Mouse (Mus musculus) spleen, adult 2 months (tissue): ENCODE results near the gene Sec22b.

Experiments
- CTCF ChIP-seq: fragments of 200-500 bp; IDR thresholded peaks from 2 replicates; pipeline ENCODE4 v1.5.1; 2011; ENCODE audit warnings: mild to moderate bottlenecking, inconsistent platforms; ENCODE audit not compliant: insufficient read depth, insufficient read length, insufficient replicate concordance; ENCODE audit errors: extremely low read depth
- POLR2A ChIP-seq: fragments of 200-500 bp; IDR thresholded peaks from 2 replicates; pipeline ENCODE4 v1.6.1; 2011; ENCODE audit warnings: low read depth, low read length, inconsistent platforms

GRCm38 (mm10) chr3:97932771-97933170 lies 31.8 kb downstream of the Sec22b start:
- TF ChIP-seq POLR2A: no peak
- no peak for TF ChIP-seq CTCF
